Mouse (Mus musculus) brain, embryonic 14.5 days (tissue): ENCODE measurements at regions not wholly inside any gene's neighbourhood (a gene's known extent, or its start where the extent isn't known, plus 50 kb on each side); places are given as distances from the start of the nearest gene placed in this dataset.

ENCODE experiments used
- DNase-seq: peaks from one replicate; pipeline ENCODE4 v3.0.0-alpha.2; 2011; ENCODE audit warnings: low read depth
- CTCF ChIP-seq: fragments of 200-500 bp; IDR thresholded peaks from 2 replicates; pipeline ENCODE4 v1.5.1; 2012; ENCODE audit warnings: inconsistent platforms, mild to moderate bottlenecking, moderate library complexity, borderline replicate concordance; ENCODE audit not compliant: insufficient read depth, insufficient read length; ENCODE audit errors: extremely low read depth
- POLR2A ChIP-seq: fragments of 200-500 bp; IDR thresholded peaks from 2 replicates; pipeline ENCODE4 v1.6.1; 2012; ENCODE audit warnings: mild to moderate bottlenecking, inconsistent platforms, borderline replicate concordance; ENCODE audit not compliant: poor library complexity, insufficient read depth, insufficient read length, severe bottlenecking; ENCODE audit errors: extremely low read depth

DNA sequence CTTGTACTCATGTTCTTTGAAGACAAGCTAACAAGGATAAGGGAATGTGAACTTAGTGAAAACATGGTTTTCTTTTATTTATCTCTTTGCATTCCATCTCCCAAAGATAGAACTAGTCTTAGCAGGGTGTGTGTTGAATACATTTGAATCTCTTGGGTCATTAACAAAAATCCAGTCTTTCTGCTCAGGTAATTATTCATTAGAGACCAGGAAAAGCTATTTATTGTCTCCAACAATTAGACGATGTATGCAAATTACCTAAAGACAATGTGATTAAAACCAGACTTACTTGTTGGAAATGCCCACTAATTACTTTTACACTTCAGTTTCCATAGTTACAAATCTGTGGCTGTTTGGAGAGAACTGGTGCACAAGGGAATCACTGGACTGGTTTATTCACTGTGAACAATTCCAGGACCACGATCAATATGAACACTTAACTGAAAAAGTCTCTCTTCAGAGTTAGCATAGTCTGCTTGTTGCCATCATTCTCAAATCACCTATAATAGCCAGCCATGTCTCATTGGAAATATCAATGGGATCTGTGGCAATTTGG lies 584.4 kb downstream of the Mettl4 start:
- DNase-seq = peak; percentile 74
- TF ChIP-seq POLR2A (no peak), CTCF (no peak)

DNA sequence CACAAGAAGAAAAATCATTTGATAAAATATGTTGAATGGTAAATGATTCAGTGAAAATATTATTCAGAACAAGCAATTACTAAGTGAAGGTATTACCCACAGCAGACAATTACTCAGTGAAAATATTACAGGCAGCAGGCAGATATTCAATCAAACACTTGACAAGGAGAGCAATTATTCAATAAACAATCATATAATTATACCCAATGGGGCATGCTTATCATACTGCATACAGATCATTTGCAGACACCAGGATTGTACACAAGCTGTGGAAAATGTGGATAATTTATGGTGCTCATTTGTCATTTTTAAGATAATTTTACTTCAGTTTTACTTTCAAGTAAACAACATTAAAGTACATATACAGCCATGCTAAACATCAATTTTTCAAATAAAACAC lies 605.5 kb downstream of the Mettl4 start:
- no peak for TF ChIP-seq CTCF
- TF ChIP-seq POLR2A = no peak

DNA sequence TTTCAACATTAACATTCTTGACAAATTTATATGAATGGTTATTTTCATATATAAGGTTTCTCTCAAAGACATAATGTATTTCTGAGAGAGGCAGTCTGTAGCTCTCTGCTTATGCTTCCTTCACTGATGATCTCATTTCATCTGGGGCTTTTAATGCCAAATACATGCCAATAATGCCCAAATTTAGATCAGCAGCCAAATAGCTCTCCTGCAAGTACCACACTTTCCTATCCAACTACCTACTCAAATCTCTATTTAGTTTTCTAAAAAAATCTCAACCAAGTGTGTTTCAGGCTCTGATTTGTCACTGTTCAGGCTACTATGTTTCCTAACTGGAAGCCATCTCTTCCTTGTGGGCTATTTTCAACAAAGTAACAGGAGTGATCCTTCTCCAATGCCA lies 616.6 kb downstream of the Mettl4 start:
- DNase-seq = no peak
- TF ChIP-seq POLR2A = no peak
- no peak for TF ChIP-seq CTCF

More for the DNA sequence above, 605.5 kb downstream of the Mettl4 start:
- DNase-seq = peak; percentile 4

DNA sequence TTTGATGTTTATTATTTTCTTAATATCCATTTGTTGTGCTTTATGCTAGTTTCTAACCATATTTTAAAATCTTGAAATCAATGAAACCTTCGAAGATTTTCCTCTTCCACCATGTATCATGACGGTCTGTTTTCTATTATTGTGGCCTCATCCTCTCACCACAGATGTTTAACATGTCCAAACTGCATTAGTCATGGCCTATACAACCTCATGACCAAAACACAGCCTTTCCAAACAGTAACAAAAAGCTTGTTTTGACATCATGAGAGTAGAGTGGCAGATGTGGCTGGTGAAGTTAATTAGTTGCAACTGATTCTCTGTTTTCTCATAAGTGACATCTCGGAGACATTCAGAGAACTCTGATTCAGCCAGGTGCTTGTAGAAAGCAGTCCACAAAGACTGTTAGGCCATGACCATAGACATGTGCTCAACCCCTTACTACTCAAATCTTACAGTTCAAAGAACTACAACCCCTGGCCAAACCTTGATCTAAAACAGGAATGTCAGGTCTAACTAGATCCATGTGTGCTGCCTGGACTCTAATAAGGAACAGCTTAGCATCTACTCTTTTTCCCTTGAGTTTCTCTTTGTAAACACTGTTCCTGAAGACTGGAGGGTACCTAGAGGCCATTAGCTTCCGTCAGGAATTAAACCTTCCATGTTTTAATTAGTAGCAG lies 655.7 kb downstream of the Mettl4 start:
- DNase-seq = no peak
- no peak for TF ChIP-seq CTCF
- no peak for TF ChIP-seq POLR2A

DNA sequence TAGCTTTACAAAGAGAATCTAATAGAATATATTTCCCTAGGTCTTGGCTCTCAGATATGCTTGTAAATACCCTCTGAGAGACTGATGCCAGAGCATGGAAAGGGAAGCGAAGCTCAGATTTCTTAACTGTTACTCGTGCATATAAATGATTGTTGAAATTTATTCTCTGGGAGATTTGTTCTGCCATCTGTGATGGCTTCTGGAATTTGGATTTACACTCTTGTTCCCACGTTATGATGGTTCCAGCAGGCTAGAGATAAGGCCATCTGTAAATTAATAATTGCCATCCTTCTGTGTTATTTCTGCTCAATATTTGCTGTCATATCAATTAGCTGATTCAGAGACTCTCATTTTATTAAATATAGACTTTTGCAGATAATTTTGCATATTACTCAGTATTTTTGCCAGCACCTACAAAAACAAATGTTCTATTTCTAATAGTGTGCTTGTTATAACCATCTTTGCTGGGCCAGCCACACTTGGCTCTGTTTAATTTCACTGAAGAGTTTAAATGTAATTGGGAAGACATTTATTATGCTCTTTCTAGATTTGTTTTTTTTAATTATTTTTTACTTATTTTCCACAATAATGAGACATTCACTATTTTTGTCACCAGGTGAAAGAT lies 695.3 kb downstream of the Mettl4 start:
- no peak for TF ChIP-seq CTCF
- no peak for TF ChIP-seq POLR2A
- peak; percentile 74 for DNase-seq

DNA sequence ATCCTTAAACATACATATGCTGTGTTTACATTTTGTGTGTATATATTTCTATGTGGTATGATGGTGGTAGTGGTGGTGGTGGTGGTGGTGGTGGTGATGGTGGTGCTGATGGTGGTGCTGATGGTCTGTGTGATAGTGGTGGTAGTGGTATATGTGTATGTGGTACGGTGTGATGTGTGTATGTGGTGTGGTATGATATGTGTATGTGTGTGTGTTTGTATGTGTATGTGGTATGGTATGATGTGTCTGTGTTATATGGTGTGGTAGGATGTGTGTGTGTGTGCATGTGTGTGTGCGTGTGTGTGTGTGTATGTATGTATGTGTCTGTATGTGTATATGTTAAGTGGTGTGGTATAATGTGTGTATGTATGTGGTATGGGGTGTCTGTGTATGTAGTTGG lies 701.3 kb downstream of the Mettl4 start:
- DNase-seq = no peak
- no peak for TF ChIP-seq CTCF
- TF ChIP-seq POLR2A = no peak

DNA sequence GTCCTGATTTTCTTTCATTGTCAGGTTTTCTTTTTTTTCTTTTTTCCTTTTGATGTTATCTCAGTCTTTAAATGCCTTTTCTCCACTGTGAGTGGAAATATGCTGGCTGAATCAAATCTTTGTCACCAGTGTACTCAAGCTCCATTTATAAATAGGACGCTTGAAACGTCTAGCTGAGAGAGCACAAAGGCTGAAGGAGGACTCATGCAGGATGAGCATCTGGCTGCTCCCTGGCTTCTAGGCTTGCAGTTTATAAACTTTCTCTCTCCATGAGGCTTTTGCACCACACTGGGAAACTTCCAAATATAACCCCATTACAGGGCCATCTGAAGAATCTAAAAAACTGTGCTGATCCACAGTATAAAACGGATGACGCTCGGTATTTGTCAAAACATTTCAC lies 711.6 kb downstream of the Mettl4 start:
- TF ChIP-seq CTCF = no peak
- TF ChIP-seq POLR2A = no peak
- DNase-seq = peak; percentile 29

DNA sequence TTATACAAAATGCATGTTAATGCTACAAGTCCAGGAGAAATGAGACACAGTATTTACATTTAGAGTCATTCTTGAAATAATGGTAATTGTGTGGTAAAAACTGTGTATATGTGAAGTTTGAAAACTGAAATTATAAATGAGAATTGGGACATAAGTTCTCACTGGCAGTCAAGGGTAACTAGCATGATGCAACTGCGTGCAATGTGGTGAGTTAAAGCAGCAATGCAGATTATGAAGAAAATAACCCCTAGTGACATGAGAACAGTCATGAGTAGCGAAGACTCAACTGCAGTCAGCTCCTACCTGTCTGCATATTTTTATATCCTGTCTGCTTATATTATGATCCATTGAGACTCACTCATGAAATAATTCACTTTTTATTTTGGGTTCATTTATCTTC lies 737.4 kb downstream of the Mettl4 start:
- TF ChIP-seq POLR2A (no peak), CTCF (no peak)
- DNase-seq = no peak

DNA sequence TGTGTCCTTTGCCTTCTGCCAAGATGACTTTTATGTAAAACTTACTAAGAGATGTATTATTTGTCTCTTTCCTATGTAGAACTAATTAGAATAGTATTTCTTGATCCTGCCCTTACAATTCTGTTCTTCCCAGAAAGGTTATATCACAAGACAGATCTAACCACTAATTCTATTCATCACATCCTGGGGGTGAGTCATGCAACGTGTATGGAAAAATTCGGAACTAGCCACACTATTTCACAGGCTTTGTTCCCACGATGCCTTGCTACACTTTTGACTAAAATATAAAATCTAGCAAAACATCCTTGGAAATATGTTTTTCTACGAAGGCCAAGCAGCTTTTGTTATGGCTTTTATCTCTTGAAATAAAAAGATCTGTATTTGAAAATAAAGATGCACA lies 747.7 kb downstream of the Mettl4 start:
- TF ChIP-seq POLR2A = no peak
- no peak for TF ChIP-seq CTCF
- DNase-seq = no peak

DNA sequence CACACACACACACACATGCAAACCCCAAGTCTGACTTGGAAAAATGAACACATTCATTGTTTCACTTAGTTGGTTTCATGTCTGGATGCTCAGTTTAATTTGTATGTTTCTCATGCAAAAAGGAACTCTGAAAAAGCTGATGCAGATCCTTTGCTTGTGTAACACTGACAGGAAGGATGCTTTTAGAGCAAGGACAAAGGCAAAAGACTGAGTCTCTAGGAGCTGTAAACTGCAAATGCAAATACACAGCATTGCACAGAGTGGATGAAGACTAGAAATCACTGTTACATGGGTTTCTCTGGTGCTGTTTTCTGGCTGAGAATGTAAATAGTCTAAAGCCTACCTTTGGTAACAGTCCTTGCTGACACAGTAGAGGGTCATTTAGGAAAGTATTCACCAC lies 748.3 kb downstream of the Mettl4 start:
- no peak for TF ChIP-seq CTCF
- no peak for TF ChIP-seq POLR2A

DNA sequence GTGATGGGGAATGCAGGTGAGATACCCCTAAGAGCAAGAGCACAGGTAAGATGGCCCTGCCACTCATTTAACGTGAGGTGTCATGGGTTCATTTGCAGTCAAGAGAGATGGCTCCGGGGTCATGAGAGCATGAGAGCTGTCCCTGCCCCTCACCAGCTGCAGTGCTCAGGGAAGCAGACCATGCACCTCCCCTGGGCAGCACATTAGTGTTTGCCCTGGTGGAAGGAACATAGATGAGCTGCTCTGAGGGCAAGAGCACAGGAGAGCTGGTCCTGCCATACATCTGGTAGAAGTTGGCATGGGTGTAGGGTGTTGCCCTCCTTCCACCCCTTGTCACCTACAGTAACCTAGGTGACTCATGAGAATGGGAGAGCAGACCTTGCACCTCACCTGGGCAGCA lies 762.9 kb downstream of the Mettl4 start:
- TF ChIP-seq POLR2A (no peak), CTCF (no peak)
- DNase-seq = no peak

More for the DNA sequence above, 748.3 kb downstream of the Mettl4 start:
- DNase-seq = no peak
